Comparison of ENCODE assay signal across 17 mouse cellular contexts in the genomic region with DNA sequence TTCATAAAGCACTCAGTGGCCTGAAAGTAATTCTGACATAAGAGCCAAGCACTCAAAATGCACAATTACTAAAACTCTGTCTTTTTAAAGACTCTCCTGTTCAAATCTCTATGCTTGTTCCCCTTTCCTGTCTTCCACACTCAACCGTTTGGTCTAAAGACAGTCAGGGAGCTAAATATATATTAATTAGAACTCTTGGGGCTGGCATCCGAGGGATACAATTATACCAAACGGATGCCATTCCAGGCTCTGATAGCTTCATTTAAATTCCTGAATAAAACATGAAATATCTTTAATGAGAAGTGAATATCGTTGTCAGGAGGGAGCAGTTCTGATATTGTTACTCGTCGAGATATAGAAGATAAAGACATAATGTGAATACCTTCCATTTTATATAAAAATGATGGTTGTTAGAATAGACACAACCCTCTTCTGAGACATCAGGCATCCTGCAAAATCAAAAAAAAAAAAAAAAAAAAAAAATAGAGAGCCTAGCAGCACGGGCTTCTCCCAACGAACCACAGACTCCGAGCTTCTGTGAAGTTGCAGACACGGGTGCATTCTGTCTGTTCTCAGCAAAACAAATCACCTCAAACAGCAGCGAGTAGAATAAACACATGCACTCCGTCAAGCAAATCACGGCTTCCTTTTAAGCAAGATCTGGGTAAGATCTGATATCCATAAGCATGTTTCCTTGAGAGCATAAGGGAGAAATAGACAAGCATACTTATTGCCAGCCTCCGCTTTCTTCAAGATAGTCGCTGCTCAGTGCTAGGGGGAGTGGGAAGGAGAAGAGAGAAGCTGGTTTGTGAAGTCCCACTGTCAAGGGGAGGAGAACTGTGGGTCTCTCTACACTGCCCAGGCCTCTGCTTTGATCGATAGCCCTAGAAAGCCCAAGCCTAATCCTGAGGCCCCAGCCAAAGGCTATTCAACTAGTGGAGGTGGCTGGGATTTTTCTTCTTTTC.
DNase-seq lines count a peak whose midpoint lies in the region; ATAC-seq and TF ChIP-seq lines count a peak whose summit lies in the region.
"Had no signal": no experiment of that assay in that cellular context is flagged by ENCODE, and none has a peak within 500 bp of the region (broad histone marks: within the 10 kb centered on the region; RNA-seq: fewer than 3 reads in every experiment).

No protein-coding gene starts in this region.

- H3K4me1 ChIP-seq in intestine, embryonic 16.5 days (ENCODE audit: control insufficient read depth, insufficient read depth, low read length): peaks cover 3% of the 10 kb centered on the region; the same call in 1 of the 2 replicates
- no peaks in the 10 kb centered on the region for H3K4me1 ChIP-seq in intestine, postnatal 0 days (replicated peaks; ENCODE audit: control insufficient read depth, insufficient read depth, low read length)
- H3K4me1 ChIP-seq in midbrain, embryonic 13.5 days (replicated peaks): peaks cover 24% of the 10 kb centered on the region
- peaks cover 3% of the 10 kb centered on the region; the same call in 1 of the 2 replicates for H3K4me1 ChIP-seq in midbrain, embryonic 11.5 days (ENCODE audit: control insufficient read depth, insufficient read depth, low read length)
- H3K4me1 ChIP-seq in forebrain, embryonic 16.5 days (replicated peaks; ENCODE audit: control insufficient read depth, insufficient read depth, low read length): peaks cover 17% of the 10 kb centered on the region
- H3K4me1 ChIP-seq in midbrain, embryonic 16.5 days (ENCODE audit: control insufficient read depth, insufficient read depth, low read length): peaks cover 16% of the 10 kb centered on the region

- no peak for DNase-seq in midbrain, embryonic 11.5 days (ENCODE audit: low spot score, missing footprints)
- no peak for DNase-seq in spleen, postnatal 10 days (ENCODE audit: low spot score in 2 of 2)
- DNase-seq: adrenal gland, postnatal 25 days; cerebellum, adult 8-10 months; kidney, adult 2 months; kidney, postnatal 14 days; left cerebral cortex, postnatal 4 days; lung, adult 2 months; spleen, adult 18-20 months had no signal

- 52% methylated on average over 16 of the region's 16 CpGs for WGBS in intestine, embryonic 16.5 days
- WGBS in intestine, postnatal 0 days: 61% methylated on average over 16 of the region's 16 CpGs
- 33% methylated on average over 16 of the region's 16 CpGs for whole genome bisulfite sequencing in midbrain, embryonic 13.5 days
- WGBS in midbrain, embryonic 11.5 days: 60% methylated on average over 16 of the region's 16 CpGs
- 22% methylated on average over 16 of the region's 16 CpGs for whole genome bisulfite sequencing in forebrain, embryonic 16.5 days
- WGBS in midbrain, embryonic 16.5 days: 28% methylated on average over 16 of the region's 16 CpGs

- peak overlapping the region; percentile 20; the same call in 1 of the 2 replicates for H3K9ac ChIP-seq in intestine, embryonic 16.5 days (ENCODE audit: low read depth, low read length)
- H3K9ac ChIP-seq in intestine, postnatal 0 days (ENCODE audit: low read depth, low read length): no peak overlapping the region
- no peak overlapping the region for H3K9ac ChIP-seq in midbrain, embryonic 13.5 days (replicated peaks)
- no peak overlapping the region for H3K9ac ChIP-seq in midbrain, embryonic 11.5 days (ENCODE audit: low read length)
- 0 out of 2 replicates have a peak overlapping the region, but pooled peaks have one; percentile 26 for H3K9ac ChIP-seq in forebrain, embryonic 16.5 days (replicated peaks; ENCODE audit: low read depth, low read length)
- 0 out of 2 replicates have a peak overlapping the region, but pooled peaks have one; percentile 22 for H3K9ac ChIP-seq in midbrain, embryonic 16.5 days (ENCODE audit: low read depth, low read length)
- H3K9ac ChIP-seq: heart, embryonic 12.5 days had no signal

- no peak overlapping the region for H3K4me3 ChIP-seq in intestine, embryonic 16.5 days (ENCODE audit: low read length)
- H3K4me3 ChIP-seq in intestine, postnatal 0 days (ENCODE audit: low read depth, low read length): no peak overlapping the region
- no peak overlapping the region for H3K4me3 ChIP-seq in midbrain, embryonic 13.5 days (replicated peaks)
- H3K4me3 ChIP-seq in midbrain, embryonic 11.5 days (ENCODE audit: low read depth, low read length): no peak overlapping the region
- peak overlapping the region; percentile 5; the same call in 1 of the 2 replicates for H3K4me3 ChIP-seq in forebrain, embryonic 16.5 days (replicated peaks; ENCODE audit: low read length)
- H3K4me3 ChIP-seq in midbrain, embryonic 16.5 days (ENCODE audit: low read depth, low read length): no peak overlapping the region
- H3K4me3 ChIP-seq: erythroblast, embryonic 14.5 days; heart, embryonic 12.5 days; megakaryocyte, embryonic 14.5 days had no signal

- no peaks in the 10 kb centered on the region for H3K9me3 ChIP-seq in intestine, embryonic 16.5 days (ENCODE audit: control insufficient read depth, low read length)
- no peaks in the 10 kb centered on the region for H3K9me3 ChIP-seq in intestine, postnatal 0 days (ENCODE audit: control insufficient read depth)
- H3K9me3 ChIP-seq in midbrain, embryonic 13.5 days: no peaks in the 10 kb centered on the region
- H3K9me3 ChIP-seq in midbrain, embryonic 11.5 days (ENCODE audit: control insufficient read depth, low read length): no peaks in the 10 kb centered on the region
- H3K9me3 ChIP-seq in forebrain, embryonic 16.5 days (ENCODE audit: control insufficient read depth, low read length): no peaks in the 10 kb centered on the region
- H3K9me3 ChIP-seq in midbrain, embryonic 16.5 days (replicated peaks; ENCODE audit: control insufficient read depth, low read length, poor library complexity, severe bottlenecking): no peaks in the 10 kb centered on the region
- H3K9me3 ChIP-seq: heart, embryonic 12.5 days; megakaryocyte, embryonic 14.5 days had no signal

- H3K27ac ChIP-seq in intestine, embryonic 16.5 days (ENCODE audit: low read length): no peak overlapping the region
- no peak overlapping the region for H3K27ac ChIP-seq in intestine, postnatal 0 days (ENCODE audit: low read depth, low read length)
- no peak overlapping the region for H3K27ac ChIP-seq in midbrain, embryonic 13.5 days
- no peak overlapping the region for H3K27ac ChIP-seq in midbrain, embryonic 11.5 days (ENCODE audit: low read depth, low read length)
- H3K27ac ChIP-seq in forebrain, embryonic 16.5 days (ENCODE audit: low read length): peak overlapping the region; percentile 69
- H3K27ac ChIP-seq in midbrain, embryonic 16.5 days (ENCODE audit: low read length): peak overlapping the region; percentile 14; the same call in 1 of the 2 replicates

- no peak for ATAC-seq in intestine, embryonic 16.5 days
- no peak for ATAC-seq in intestine, postnatal 0 days
- ATAC-seq in midbrain, embryonic 13.5 days: peak; percentile 50; the same call in 1 of the 2 replicates
- ATAC-seq in midbrain, embryonic 11.5 days (ENCODE audit: low FRiP score): no peak
- peak; percentile 70 for ATAC-seq in forebrain, embryonic 16.5 days
- ATAC-seq in midbrain, embryonic 16.5 days: peak; percentile 72

- H3K27me3 ChIP-seq in intestine, embryonic 16.5 days (replicated peaks; ENCODE audit: control insufficient read depth, insufficient read depth, low read length): no peaks in the 10 kb centered on the region
- no peaks in the 10 kb centered on the region for H3K27me3 ChIP-seq in intestine, postnatal 0 days (replicated peaks; ENCODE audit: control insufficient read depth, insufficient read depth, low read length)
- no peaks in the 10 kb centered on the region for H3K27me3 ChIP-seq in midbrain, embryonic 13.5 days
- H3K27me3 ChIP-seq in midbrain, embryonic 11.5 days (ENCODE audit: control insufficient read depth, insufficient read depth, low read length): no peaks in the 10 kb centered on the region
- H3K27me3 ChIP-seq in forebrain, embryonic 16.5 days (replicated peaks; ENCODE audit: control insufficient read depth, insufficient read depth, low read length): no peaks in the 10 kb centered on the region
- no peaks in the 10 kb centered on the region for H3K27me3 ChIP-seq in midbrain, embryonic 16.5 days (ENCODE audit: control insufficient read depth, insufficient read depth, low read depth, low read length)
- H3K27me3 ChIP-seq: heart, embryonic 12.5 days; megakaryocyte, embryonic 14.5 days had no signal

- no peak for TF ChIP-seq CTCF in intestine, postnatal 0 days (IDR thresholded peaks at IDR 0.05; ENCODE audit: low read depth)

- H3K4me2 ChIP-seq in intestine, embryonic 16.5 days (ENCODE audit: low read depth, low read length): no peak overlapping the region
- no peak overlapping the region for H3K4me2 ChIP-seq in intestine, postnatal 0 days (replicated peaks; ENCODE audit: low read depth)
- peak overlapping the region; percentile 6; the same call in 1 of the 2 replicates for H3K4me2 ChIP-seq in midbrain, embryonic 13.5 days (replicated peaks)
- H3K4me2 ChIP-seq in midbrain, embryonic 11.5 days: no peak overlapping the region
- peak overlapping the region; percentile 39 for H3K4me2 ChIP-seq in forebrain, embryonic 16.5 days (ENCODE audit: low read length)
- peak overlapping the region; percentile 28; the same call in 1 of the 2 replicates for H3K4me2 ChIP-seq in midbrain, embryonic 16.5 days (ENCODE audit: low read length)
- H3K4me2 ChIP-seq: heart, embryonic 12.5 days had no signal

- H3K36me3 ChIP-seq in intestine, embryonic 16.5 days (ENCODE audit: control insufficient read depth, insufficient read depth, low read length): no peaks in the 10 kb centered on the region
- H3K36me3 ChIP-seq in intestine, postnatal 0 days (ENCODE audit: control insufficient read depth, insufficient read depth): no peaks in the 10 kb centered on the region
- H3K36me3 ChIP-seq in midbrain, embryonic 13.5 days: no peaks in the 10 kb centered on the region
- no peaks in the 10 kb centered on the region for H3K36me3 ChIP-seq in midbrain, embryonic 11.5 days (ENCODE audit: control insufficient read depth, insufficient read depth, low read length)
- no peaks in the 10 kb centered on the region for H3K36me3 ChIP-seq in forebrain, embryonic 16.5 days (ENCODE audit: control insufficient read depth, insufficient read depth)
- no peaks in the 10 kb centered on the region for H3K36me3 ChIP-seq in midbrain, embryonic 16.5 days (ENCODE audit: control insufficient read depth, insufficient read depth, low read length)
- H3K36me3 ChIP-seq: heart, embryonic 12.5 days had no signal

Comparison
In these comparisons a context has a peak if more than half of its experiments do, and no peak if none do; other contexts are left out.
1. ATAC-seq: peak in midbrain, embryonic 13.5 days (single experiment), forebrain, embryonic 16.5 days (single experiment) and midbrain, embryonic 16.5 days (single experiment); none in intestine, embryonic 16.5 days (single experiment), intestine, postnatal 0 days (single experiment) and midbrain, embryonic 11.5 days (single experiment).
2. H3K27ac ChIP-seq: peak in forebrain, embryonic 16.5 days (single experiment) and midbrain, embryonic 16.5 days (single experiment); none in intestine, embryonic 16.5 days (single experiment), intestine, postnatal 0 days (single experiment), midbrain, embryonic 13.5 days (single experiment) and midbrain, embryonic 11.5 days (single experiment).
3. H3K4me2 ChIP-seq: peak in midbrain, embryonic 13.5 days (single experiment), forebrain, embryonic 16.5 days (single experiment) and midbrain, embryonic 16.5 days (single experiment); none in intestine, embryonic 16.5 days (single experiment), intestine, postnatal 0 days (single experiment) and midbrain, embryonic 11.5 days (single experiment).
4. H3K9ac ChIP-seq: peak in intestine, embryonic 16.5 days (single experiment), forebrain, embryonic 16.5 days (single experiment) and midbrain, embryonic 16.5 days (single experiment); none in intestine, postnatal 0 days (single experiment), midbrain, embryonic 13.5 days (single experiment) and midbrain, embryonic 11.5 days (single experiment).